Mouse (Mus musculus) lung, embryonic 14.5 days (tissue): Measurements from ENCODE around the gene Tmem245. TPM values are rescaled to one million over a fixed set of nuclear protein-coding genes. Genes with fewer than 3 reads are reported as not detected.
"Not testable (repeated sequence)": the region's sequence is repeated elsewhere in the genome, so short reads cannot be mapped to it uniquely, and the experiment has no call there.

Experiments
- ATAC-seq: fragments of 200-750 bp; cut with Nextera tagmentation; 2 replicates; pipeline ENCODE4 v1.8.0; 2017; ENCODE audit warnings: mild to moderate bottlenecking, moderate TSS enrichment, moderate library complexity; ENCODE audit not compliant: insufficient read depth
- DNase-seq: peaks from one replicate; pipeline ENCODE4 v3.0.0-alpha.2; 2015
- H3K27ac ChIP-seq: fragments of 300-500 bp; sonication (generic); 2 replicates; pipeline ENCODE4 v1.5.1; 2014; ENCODE audit warnings: low read depth, mild to moderate bottlenecking, moderate library complexity
- H3K27me3 ChIP-seq: fragments of 300-500 bp; sonication (generic); 2 replicates; pipeline ENCODE4 v1.6.1; 2014; ENCODE audit warnings: low read length, control low read depth; ENCODE audit not compliant: insufficient read depth
- H3K36me3 ChIP-seq: fragments of 300-500 bp; sonication (generic); 2 replicates; pipeline ENCODE4 v1.6.1; 2014; ENCODE audit warnings: control low read depth; ENCODE audit not compliant: insufficient read depth
- H3K4me1 ChIP-seq: fragments of 300-500 bp; sonication (generic); 2 replicates; pipeline ENCODE4 v1.6.1; 2014; ENCODE audit warnings: antibody characterized with exemption, control low read depth; ENCODE audit not compliant: insufficient read depth
- H3K4me2 ChIP-seq: fragments of 300-500 bp; sonication (generic); 2 replicates; pipeline ENCODE4 v1.6.1; 2014; ENCODE audit warnings: mild to moderate bottlenecking
- H3K4me3 ChIP-seq: fragments of 300-500 bp; sonication (generic); 2 replicates; pipeline ENCODE4 v1.5.1; 2014; ENCODE audit warnings: low read depth, low read length
- H3K9ac ChIP-seq: fragments of 300-500 bp; sonication (generic); 2 replicates; pipeline ENCODE4 v1.6.1; 2014
- H3K9me3 ChIP-seq: fragments of 300-500 bp; sonication (generic); 2 replicates; pipeline ENCODE4 v1.6.1; 2016; ENCODE audit warnings: low read depth, low read length, control low read depth
- CTCF ChIP-seq: IDR thresholded peaks from 2 replicates; pipeline ENCODE4 v1.5.1; 2016; ENCODE audit warnings: antibody characterized with exemption, low read depth
- WGBS: fragments of 180-500 bp; shearing (Covaris S2); extraction: QIAGEN DNeasy Blood & Tissue Kit; methylation state at CpG from one replicate; pipeline ENCODE4 v1.1.7; 2014; 5-methylcytosine and 5-hydroxymethylcytosine counted together
- polyA plus RNA-seq: library from polyadenylated mRNA; unstranded; fragments of >200 nt; fragmentation: Nextera tagmentation; extraction: Ambion mirVana; gene quantifications from 2 replicates; pipeline ENCODE4 v1.2.1, GENCODE M21; 2014

The Tmem245 gene
- polyA plus RNA-seq, 1 experiment from 2014 or later, result 12.9 TPM

- ATAC-seq (no peak), DNase-seq (no peak)
- H3K4me1 ChIP-seq, result no peaks in the 10 kb centered on the region
- no peaks in the 10 kb centered on the region for H3K9me3 ChIP-seq
- 83% methylated on average over 6 of the region's 6 CpGs for WGBS
- TF ChIP-seq CTCF, result no peak
- H3K9ac ChIP-seq, result no peak overlapping the region
- H3K27me3 ChIP-seq, result no peaks in the 10 kb centered on the region
- no peak overlapping the region for H3K4me2 ChIP-seq
- H3K27ac ChIP-seq, result no peak overlapping the region
- H3K36me3 ChIP-seq, result peaks cover 53% of the 10 kb centered on the region
- H3K4me3 ChIP-seq, result no peak overlapping the region
These were observed 54.6 kb downstream of the Tmem245 start for GRCm38 (mm10) chr4:56892501-56893115.

- TF ChIP-seq CTCF, result no peak
- DNase-seq, result peak; percentile 28
These were observed 58.8 kb downstream of the Tmem245 start for GRCm38 (mm10) chr4:56888483-56888882.

GRCm38 (mm10) chr4:56886286-56886979 lies 60.8 kb downstream of the Tmem245 start:
- H3K27me3 ChIP-seq, result no peaks in the 10 kb centered on the region
- TF ChIP-seq CTCF, result no peak
- no peaks in the 10 kb centered on the region for H3K4me1 ChIP-seq
- peaks cover 72% of the 10 kb centered on the region for H3K36me3 ChIP-seq
- H3K9ac ChIP-seq, result no peak overlapping the region
- ATAC-seq (no peak), DNase-seq (no peak)
- no peak overlapping the region for H3K4me2 ChIP-seq
- H3K9me3 ChIP-seq, result no peaks in the 10 kb centered on the region
- no peak overlapping the region for H3K27ac ChIP-seq
- 89% methylated on average over 6 of the region's 6 CpGs for WGBS
- no peak overlapping the region for H3K4me3 ChIP-seq

More at GRCm38 (mm10) chr4:56888483-56888882, 58.8 kb downstream of the Tmem245 start:
- Histone ChIP-seq H3K4me1 (no peaks in the 10 kb centered on the region), H3K4me2 (no peak overlapping the region), H3K36me3 (peaks cover 65% of the 10 kb centered on the region), H3K27ac (no peak overlapping the region), H3K9me3 (no peaks in the 10 kb centered on the region), H3K9ac (no peak overlapping the region), H3K27me3 (no peaks in the 10 kb centered on the region), H3K4me3 (no peak overlapping the region)
- peak; percentile 38; the same call in 1 of the 2 replicates for ATAC-seq
- whole genome bisulfite sequencing, result 70% methylated on average over 5 of the region's 5 CpGs

GRCm38 (mm10) chr4:56880036-56880703 lies 67.1 kb downstream of the Tmem245 start:
- DNase-seq (peak; percentile 86), ATAC-seq (peak; percentile 87)
- no peak overlapping the region for H3K4me3 ChIP-seq
- peak overlapping the region; percentile 75; the same call in 1 of the 2 replicates for H3K27ac ChIP-seq
- H3K4me1 ChIP-seq, result 0 out of 2 replicates have a peak, but pooled peaks cover 4% of the 10 kb centered on the region
- peaks cover 60% of the 10 kb centered on the region for H3K36me3 ChIP-seq
- no peaks in the 10 kb centered on the region for H3K27me3 ChIP-seq
- H3K9me3 ChIP-seq, result no peaks in the 10 kb centered on the region
- no peak overlapping the region for H3K9ac ChIP-seq
- no peak overlapping the region for H3K4me2 ChIP-seq
- no peak for TF ChIP-seq CTCF
- WGBS, result 64% methylated on average over 11 of the region's 11 CpGs

- peak; percentile 43 for DNase-seq
- H3K27me3 ChIP-seq, result no peaks in the 10 kb centered on the region
- 0 out of 2 replicates have a peak, but pooled peaks cover 4% of the 10 kb centered on the region for H3K4me1 ChIP-seq
- no peak for ATAC-seq
- H3K4me2 ChIP-seq, result no peak overlapping the region
- WGBS, result 80% methylated on average over 7 of the region's 7 CpGs
- H3K36me3 ChIP-seq, result peaks cover 53% of the 10 kb centered on the region
- no peak overlapping the region for H3K9ac ChIP-seq
- TF ChIP-seq CTCF, result no peak
- H3K27ac ChIP-seq, result no peak overlapping the region
- H3K4me3 ChIP-seq, result no peak overlapping the region
- H3K9me3 ChIP-seq, result no peaks in the 10 kb centered on the region
These were observed 68.3 kb downstream of the Tmem245 start for GRCm38 (mm10) chr4:56878971-56879370.

GRCm38 (mm10) chr4:56870541-56870940 lies 76.7 kb downstream of the Tmem245 start:
- ATAC-seq, H3K4me2 ChIP-seq, DNase-seq, H3K9me3 ChIP-seq, H3K4me1 ChIP-seq, H3K27me3 ChIP-seq, H3K27ac ChIP-seq, H3K4me3 ChIP-seq, H3K9ac ChIP-seq: not testable (repeated sequence)
- WGBS, result 96% methylated on average over 11 of the region's 11 CpGs
- peaks cover 21% of the 10 kb centered on the region; the same call in 1 of the 2 replicates for H3K36me3 ChIP-seq

- H3K4me2 ChIP-seq, result no peak overlapping the region
- no peak overlapping the region for H3K27ac ChIP-seq
- H3K9ac ChIP-seq, result no peak overlapping the region
- ATAC-seq (no peak), DNase-seq (no peak)
- H3K9me3 ChIP-seq, result no peaks in the 10 kb centered on the region
- no peaks in the 10 kb centered on the region for H3K27me3 ChIP-seq
- TF ChIP-seq CTCF, result no peak
- H3K4me1 ChIP-seq, result no peaks in the 10 kb centered on the region
- no peak overlapping the region for H3K4me3 ChIP-seq
- 0 out of 2 replicates have a peak, but pooled peaks cover 10% of the 10 kb centered on the region for H3K36me3 ChIP-seq
- WGBS, result 79% methylated on average over 5 of the region's 5 CpGs
These were observed 79.5 kb downstream of the Tmem245 start for GRCm38 (mm10) chr4:56867761-56868160.
